Mouse (Mus musculus) layer of hippocampus, postnatal 36 days (tissue): ENCODE measurements around the gene Dclre1b. TPM values are rescaled to one million over a fixed set of nuclear protein-coding genes. Genes with fewer than 3 reads are reported as not detected.
"Not testable (repeated sequence)": the region's sequence is repeated elsewhere in the genome, so short reads cannot be mapped to it uniquely, and the experiment has no call there.

ENCODE experiments used
- DNase-seq, 2 experiments: peaks; one replicate each; pipeline ENCODE4 v3.0.0; 2022
- total RNA-seq, 2 experiments: library from RNA; stranded (reverse); gene quantifications; 2 replicates each; pipeline ENCODE4 v1.2.3; 2021

The Dclre1b gene
- total RNA-seq, 2 experiments from 2014 or later, result 5.9 to 14.0 TPM

- DNase-seq, result no peak
These were observed 531 bp upstream of the Dclre1b start for GRCm38 (mm10) chr3:103809799-103810150.

DNA sequence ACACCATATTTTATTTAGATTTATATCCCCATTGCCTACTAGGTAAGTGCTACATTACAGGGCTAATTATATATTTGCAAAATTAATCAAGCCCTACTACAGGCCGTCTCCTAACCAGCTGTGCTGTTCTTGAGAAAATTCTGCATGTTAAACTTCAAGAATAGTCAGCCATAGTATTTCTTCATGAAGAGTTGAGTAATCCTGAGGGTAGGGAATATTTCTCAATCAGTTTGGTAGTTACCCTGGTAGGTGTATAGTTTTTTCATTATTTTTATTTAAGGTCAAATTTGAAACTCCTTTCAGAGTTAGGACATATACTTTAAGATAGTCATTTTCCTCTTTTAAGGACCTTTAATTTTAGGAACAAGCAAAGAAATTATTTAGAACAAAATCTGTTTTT lies 3.6 kb downstream of the Dclre1b start:
- no peak for DNase-seq

GRCm38 (mm10) chr3:103802861-103803260 lies 6.4 kb downstream of the Dclre1b start:
- DNase-seq, result no peak

DNA sequence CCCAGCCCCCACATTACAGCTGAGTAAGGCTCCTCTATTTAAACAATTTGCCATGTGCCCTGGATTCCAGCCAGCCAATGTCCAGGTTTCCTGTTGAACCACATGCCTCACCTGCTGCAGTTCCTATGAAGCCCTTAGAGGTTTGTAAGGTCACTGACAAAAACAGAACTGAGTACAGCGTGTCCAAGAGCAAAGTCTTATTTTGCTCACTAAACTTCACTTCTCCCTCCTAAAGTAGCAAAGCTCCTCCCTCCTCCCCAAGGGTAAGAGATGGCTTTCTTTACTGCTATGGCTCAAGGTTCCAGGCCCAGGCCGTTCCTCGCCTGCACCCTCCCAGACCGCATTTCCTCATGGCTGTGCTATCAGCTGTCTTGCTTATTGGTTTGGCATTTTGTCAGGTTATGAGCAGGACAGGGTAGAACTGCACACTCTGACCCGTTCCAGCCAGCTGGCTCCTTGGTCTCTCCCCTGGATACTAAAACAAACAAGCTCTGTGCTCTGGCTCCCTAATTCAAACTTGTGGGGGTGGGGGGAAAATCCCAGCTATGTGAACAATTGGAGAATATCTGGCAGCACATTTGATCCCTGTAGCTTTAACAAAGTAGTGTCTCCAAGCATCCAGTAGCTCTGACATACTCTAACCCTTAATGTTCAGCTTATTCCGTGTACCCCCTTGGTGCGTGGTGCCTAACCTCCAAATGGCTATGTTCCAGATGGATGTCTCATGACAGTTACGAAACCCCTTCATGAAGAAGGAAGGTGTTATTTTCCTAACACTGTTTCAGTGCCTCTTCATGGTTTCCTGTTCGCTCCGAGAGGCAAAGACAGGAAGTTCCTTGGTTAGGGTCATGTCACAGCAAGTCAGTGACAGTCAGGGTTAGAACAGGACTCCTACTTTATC lies 7.4 kb downstream of the Dclre1b start:
- peak; percentile 68 to 73 for DNase-seq

- DNase-seq, result no peak
These were observed 9.7 kb downstream of the Dclre1b start for GRCm38 (mm10) chr3:103799507-103799906.

DNA sequence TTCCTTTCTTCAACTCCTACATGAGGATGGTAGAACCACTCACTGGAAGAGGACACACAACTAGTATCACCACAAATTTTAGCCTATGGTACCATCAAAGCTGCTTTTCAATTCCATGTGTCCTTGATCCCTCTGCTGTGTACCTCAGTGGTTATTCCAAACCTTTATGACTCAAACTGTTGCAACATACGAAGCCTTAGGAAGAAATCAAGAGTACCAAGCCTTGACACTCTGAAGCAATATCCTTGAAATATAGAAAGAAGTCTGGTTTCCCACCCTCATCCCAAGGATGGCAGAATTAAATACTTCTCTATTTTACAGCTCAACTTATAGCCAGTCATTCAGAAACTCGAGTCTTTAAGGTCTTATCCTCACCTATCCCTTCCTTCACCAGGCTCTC lies 12.9 kb downstream of the Dclre1b start:
- no peak for DNase-seq

DNA sequence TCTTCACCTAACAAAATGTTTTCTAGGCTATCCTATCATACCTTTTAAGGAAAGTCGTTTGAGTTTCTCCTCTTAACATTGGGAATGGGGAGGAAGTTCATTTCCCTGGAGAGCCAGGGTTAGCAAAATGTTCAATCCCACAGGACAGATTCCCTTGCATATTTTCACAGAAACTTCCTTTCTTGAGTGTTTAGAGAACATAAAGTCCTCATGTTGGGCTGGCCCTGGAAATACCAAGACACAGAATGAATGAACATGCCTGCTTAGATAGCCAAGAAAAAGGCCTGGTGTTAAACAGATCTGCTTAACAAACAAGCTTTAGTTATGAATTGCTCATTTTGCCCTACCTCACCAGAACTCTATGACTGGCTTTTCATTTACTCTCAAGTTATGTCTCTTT lies 16.7 kb downstream of the Dclre1b start:
- no peak for DNase-seq

GRCm38 (mm10) chr3:103792111-103792406 lies 17.2 kb downstream of the Dclre1b start:
- not testable (repeated sequence) for DNase-seq

DNA sequence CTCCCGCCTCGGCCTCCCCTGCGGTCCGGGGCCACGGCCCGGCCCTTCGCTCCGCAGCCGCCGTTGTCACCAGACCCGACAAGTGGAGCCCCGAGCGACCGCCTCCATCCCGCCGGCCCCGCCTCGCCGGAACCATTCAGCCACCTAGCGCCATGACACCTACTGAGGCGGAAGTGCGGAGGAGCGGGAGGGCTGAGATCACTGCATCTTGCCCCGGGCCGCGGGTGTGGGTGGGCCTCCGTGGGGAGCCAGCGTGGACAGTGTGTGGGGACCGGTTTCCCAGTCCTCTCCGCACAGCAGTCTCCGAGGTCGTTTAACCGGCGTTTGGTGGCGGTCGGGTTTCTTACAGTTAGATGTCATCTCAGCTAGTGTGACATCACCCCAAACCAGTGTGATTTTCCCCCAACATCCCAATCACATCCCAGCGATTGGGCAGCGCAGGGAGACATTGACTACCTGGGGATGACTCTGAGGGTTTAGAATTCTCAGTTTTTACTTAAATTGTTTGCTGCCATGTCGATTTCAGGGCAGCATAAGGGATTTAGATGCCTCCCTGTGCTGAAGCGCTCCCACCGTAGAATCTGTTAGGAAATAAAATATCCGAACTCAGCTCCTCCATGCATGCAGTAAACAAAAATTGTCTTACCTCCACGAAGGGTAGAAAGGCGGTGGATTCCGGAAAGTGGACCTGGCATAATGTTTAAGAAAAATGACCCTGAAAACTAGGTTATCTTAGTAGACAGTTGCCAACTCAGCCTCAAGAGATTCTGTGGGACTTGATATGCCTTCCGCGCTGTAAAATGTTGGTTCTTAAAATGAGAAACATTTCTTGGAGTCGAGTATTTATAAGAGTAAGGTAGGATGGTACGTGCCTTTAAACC lies 17.8 kb downstream of the Dclre1b start, which contains the start of gene Hipk1:
Hipk1 (minus strand) TSS at position 334 of the 881 bp plus-strand sequence.
- peak; percentile 94 for DNase-seq

DNA sequence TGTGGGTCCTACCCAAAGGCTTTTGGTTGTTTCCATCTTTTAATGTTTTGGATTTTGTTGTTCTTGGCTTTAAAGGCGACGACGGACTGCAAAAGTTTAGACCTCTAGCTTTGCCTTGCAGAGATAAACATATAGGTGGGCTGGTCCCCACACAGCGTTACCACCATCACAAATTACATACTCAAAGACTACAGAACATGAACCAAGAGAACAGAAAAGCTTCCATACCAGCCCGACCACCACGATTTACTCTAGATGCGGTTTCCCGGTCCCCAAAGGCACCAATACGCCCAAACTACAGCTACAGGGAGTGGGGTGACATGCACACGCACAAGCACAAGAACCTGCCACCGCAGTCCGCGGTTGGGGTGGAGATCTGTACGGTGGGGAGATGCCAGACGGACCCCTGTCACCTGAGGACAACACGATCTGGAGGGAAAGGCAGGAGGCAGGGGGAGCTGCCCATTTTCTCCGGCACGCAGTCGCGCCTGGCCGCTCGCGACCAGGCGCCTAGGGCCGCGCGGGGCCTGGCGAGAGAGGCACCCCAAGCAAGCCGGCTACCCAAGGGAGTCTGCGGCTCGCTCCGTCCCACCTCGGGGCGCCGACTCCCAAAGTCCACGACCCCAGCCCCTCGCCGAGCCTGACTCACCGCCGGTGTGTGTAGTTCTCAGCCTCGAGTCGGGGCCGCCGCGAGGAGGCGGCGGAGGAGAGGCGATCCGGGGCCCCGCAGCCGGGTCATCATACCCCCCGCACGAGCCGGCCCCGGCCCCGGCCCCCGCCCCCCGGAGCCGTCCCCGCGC lies 18.7 kb downstream of the Dclre1b start:
- peak; percentile 29 to 34 for DNase-seq

DNA sequence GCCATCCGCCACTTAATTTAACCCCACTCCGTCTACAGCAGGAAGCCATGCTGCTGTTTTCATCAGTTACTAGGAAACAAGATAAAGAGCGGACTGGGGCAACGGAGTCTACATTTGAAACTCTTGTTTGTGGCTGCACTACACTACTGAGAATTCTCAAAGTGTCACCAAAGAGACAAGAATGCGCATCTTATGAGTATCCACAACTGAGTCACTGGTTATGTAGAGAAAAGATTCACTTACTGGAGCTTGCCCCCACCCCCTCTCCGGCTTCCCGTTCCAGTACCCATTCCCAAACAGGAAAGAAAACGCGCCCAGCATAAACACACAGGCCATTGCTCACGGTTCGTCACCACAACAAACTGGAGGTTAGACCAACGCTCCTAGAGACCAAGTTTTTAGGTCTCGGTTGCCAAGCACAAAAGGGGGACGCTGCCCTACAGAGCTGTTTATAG lies 19.3 kb downstream of the Dclre1b start:
- DNase-seq, result no peak

DNA sequence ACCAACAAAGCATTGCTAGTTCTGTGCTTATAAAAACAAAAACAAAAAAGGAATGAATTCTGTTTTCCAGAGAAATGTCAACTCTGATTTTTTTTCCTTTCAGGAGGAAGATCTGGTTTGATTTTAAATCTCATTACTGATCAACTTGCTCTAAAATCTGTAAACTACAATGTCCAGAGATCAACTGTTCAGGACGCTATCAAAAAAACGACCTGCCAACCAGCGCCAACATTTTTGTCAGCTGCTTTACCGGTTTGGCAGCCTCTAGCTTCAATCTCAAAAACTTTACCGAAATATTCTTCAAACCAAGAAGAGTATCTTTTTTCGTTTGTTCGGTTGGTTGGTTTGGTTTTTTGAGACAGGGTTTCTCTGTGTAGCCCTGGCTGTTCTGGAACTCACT lies 20.1 kb downstream of the Dclre1b start:
- DNase-seq, result no peak

DNA sequence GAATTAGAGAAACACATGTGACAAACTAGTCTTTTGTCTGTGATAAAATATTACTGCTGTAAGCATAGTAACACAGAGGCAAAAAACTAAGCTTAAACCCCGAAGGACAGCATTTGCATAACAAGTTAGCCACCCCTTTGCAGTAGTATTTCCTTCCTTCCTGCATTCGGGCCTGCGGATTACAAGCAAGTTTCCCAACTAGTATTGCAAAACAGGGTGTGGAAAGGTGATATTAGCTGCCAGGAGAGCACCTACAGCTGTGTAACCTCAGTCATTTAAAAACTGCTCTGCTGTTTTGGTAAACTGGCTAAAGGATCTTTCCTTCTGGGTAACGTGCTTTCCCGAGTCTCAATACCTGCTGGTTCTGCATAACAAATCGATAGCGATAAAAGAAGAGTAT lies 22.0 kb downstream of the Dclre1b start:
- no peak for DNase-seq

DNA sequence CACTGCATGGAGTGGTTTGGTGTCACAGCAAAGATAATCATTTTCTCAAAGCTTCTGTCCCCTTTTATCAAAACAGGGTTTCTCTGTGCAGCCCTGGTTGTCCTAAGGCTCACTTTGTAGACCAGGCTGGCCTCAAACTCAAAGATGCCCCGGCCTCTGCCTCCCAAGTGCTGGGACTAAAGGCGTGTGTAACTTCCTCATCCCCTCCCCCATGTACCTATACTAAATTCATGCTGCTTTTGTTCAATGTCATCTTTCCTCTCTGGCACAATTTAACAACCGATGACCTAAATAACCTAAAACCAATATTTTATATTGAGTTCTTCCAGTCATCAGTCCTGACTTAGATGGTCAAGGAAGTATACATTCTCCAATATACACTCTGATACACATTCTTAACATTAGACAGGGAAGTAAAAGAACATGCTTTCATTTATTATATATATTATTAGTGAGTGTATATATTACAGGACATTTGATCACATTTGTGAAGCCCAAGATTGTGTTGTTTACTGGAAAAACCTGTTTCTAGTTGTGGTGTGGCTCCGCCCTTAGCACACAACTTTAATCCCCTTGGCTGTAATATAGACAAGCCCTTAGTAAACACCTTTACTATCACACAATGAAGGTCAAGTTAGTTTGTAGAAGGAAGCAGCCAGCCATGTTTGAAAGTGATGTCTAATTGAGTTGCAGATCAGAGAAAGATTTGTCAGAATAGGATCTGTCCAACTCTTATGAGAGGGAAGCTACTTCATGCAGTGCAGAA lies 26.2 kb downstream of the Dclre1b start:
- DNase-seq, result no peak

- DNase-seq, result no peak
These were observed 28.5 kb downstream of the Dclre1b start for GRCm38 (mm10) chr3:103780777-103781176.

- peak in 1 of 2 experiments; percentile 17 for DNase-seq
These were observed 29.0 kb downstream of the Dclre1b start for GRCm38 (mm10) chr3:103780271-103780670.

GRCm38 (mm10) chr3:103779183-103779582 lies 30.1 kb downstream of the Dclre1b start:
- DNase-seq, result no peak

GRCm38 (mm10) chr3:103778660-103779059 lies 30.6 kb downstream of the Dclre1b start:
- DNase-seq, result no peak

DNA sequence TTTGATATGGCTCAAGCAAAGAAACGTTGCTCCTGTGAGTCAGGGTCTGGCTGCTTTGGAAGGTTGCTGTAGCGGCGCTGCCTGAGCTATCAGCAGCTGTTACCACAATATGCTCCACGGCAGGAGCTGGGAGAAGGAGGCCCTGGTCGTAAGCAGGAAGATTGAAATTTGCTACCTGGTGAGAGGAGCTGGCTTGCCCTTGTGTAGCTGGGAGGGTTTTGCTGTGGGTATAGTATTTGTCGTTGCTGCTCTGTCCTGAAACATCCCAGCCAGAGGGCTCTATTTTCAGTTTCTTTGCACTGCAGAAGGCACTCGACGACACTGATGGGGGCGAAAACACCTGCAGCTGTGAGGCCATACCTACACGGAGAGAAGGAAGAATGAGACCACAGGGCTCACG lies 31.3 kb downstream of the Dclre1b start:
- peak; percentile 22 to 40 for DNase-seq

- DNase-seq, result no peak
These were observed 35.2 kb downstream of the Dclre1b start for GRCm38 (mm10) chr3:103774009-103774408.

- no peak for DNase-seq
These were observed 35.7 kb downstream of the Dclre1b start for GRCm38 (mm10) chr3:103773508-103773907.

GRCm38 (mm10) chr3:103772846-103773245 lies 36.4 kb downstream of the Dclre1b start:
- DNase-seq, result no peak
